Mouse (Mus musculus): ENCODE results near the gene Gbf1.

DNA sequence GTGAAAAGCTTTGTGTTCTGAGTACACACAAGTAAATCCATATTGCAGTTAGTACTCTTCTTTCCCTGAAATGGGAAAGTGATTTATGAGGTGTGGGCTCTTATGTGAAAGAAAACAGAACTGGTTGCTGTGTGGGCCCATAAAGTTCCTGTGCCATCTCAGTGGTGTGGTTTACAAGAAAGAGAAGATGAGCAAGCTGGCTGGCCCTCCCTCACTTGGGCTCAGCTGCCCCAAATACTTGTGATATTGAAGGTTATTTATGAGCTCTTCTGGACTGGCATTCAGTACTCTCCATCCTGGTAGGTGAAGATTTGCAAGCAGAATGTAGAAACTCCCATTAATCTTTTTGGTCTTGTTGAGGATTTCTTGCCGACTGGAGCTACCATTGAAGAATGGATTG is 64.4 kb downstream of the Gbf1 start:
- no peak for TF ChIP-seq CTCF (conservative IDR thresholded peaks at IDR 0.05 in 1 of 2, IDR thresholded peaks at IDR 0.05 in 1 of 2; ENCODE audit: low read depth in 2 of 2, low read length in 2 of 2)
- no peak for TF ChIP-seq E2F4 (IDR thresholded peaks at IDR 0.05; ENCODE audit: insufficient replicate concordance, low read depth, low read length)
- no peak for TF ChIP-seq NRF1 (IDR thresholded peaks at IDR 0.05; ENCODE audit: low read depth, low read length)
